Mouse (Mus musculus): ENCODE measurements at regions not wholly inside any gene's neighbourhood (a gene's known extent, or its start where the extent isn't known, plus 50 kb on each side); places are given as distances from the start of the nearest gene placed in this dataset.

DNA sequence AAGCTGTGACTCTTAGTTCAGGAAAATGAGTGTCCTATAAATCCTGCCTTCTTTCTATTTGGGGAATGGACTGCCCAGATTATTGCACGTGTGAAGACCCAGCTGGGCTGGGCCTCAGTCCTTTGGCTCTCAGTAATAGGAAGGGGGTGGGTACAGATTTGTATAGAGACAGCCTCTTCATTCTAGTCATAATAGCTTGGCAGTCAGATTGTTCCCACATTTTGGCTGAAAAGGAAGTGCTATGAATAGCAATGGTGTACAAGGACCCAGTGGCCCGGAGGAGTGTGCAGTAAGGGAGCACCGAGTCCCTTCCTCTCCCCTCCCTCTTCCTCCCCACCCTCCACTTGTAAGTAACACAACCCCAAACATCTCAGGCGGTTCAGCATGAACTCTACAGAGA is 113.5 kb upstream of the Arhgap5 start:
- no peak for TF ChIP-seq CTCF (IDR thresholded peaks at IDR 0.05; ENCODE audit: extremely low read depth, insufficient read length, insufficient replicate concordance, low read depth, low read length)
- no peak for TF ChIP-seq POLR2A (IDR thresholded peaks at IDR 0.05; ENCODE audit: low read depth, low read length)

All from small intestine, adult 2 months (tissue).